11 mouse cellular contexts compared by ENCODE assay signal in genomic region chr17:27032328-27032727, GRCm38 (mm10). TPM values are rescaled to one million over a fixed set of nuclear protein-coding genes. Genes with fewer than 3 reads are reported as not detected.
DNase-seq lines count a peak whose midpoint lies in the region; ATAC-seq and TF ChIP-seq lines count a peak whose summit lies in the region.
"Had no signal": no experiment of that assay in that cellular context is flagged by ENCODE, and none has a peak within 500 bp of the region (broad histone marks: within the 10 kb centered on the region; RNA-seq: fewer than 3 reads in every experiment).

No protein-coding gene starts in this region.

- no peak for DNase-seq in heart, adult 8-10 months (ENCODE audit: low spot score)
- DNase-seq in stomach, postnatal 0 days (ENCODE audit: low spot score) = no peak
- no peak for DNase-seq in layer of hippocampus, postnatal 14 days (ENCODE audit: low spot score in 2 of 2)
- no peak for DNase-seq in gastrocnemius, adult 18-20 months (ENCODE audit: low spot score)

- 51% methylated on average over 7 of the region's 7 CpGs for WGBS in heart, embryonic 15.5 days
- 53% methylated on average over 7 of the region's 7 CpGs for WGBS in stomach, embryonic 14.5 days
- WGBS in stomach, postnatal 0 days = 45% methylated on average over 7 of the region's 7 CpGs
- WGBS in intestine, embryonic 16.5 days = 47% methylated on average over 7 of the region's 7 CpGs
- 62% methylated on average over 7 of the region's 7 CpGs for WGBS in olfactory bulb, adult 2 months

- TF ChIP-seq EP300 in stomach, postnatal 0 days (optimal IDR thresholded peaks at IDR 0.05) = no peak

- no peaks in the 10 kb centered on the region for H3K27me3 ChIP-seq in heart, embryonic 15.5 days
- no peaks in the 10 kb centered on the region for H3K27me3 ChIP-seq in stomach, embryonic 14.5 days (ENCODE audit: control insufficient read depth, insufficient read depth, low read length)
- no peaks in the 10 kb centered on the region for H3K27me3 ChIP-seq in stomach, postnatal 0 days (ENCODE audit: control insufficient read depth, insufficient read depth, low read length)
- H3K27me3 ChIP-seq in intestine, embryonic 16.5 days (replicated peaks; ENCODE audit: control insufficient read depth, insufficient read depth, low read length) = no peaks in the 10 kb centered on the region
- H3K27me3 ChIP-seq: embryonic facial prominence, embryonic 15.5 days; lung, embryonic 15.5 days had no signal

- H3K9me3 ChIP-seq in heart, embryonic 15.5 days (replicated peaks) = no peaks in the 10 kb centered on the region
- H3K9me3 ChIP-seq in stomach, embryonic 14.5 days (ENCODE audit: control insufficient read depth, low read depth, low read length) = no peaks in the 10 kb centered on the region
- H3K9me3 ChIP-seq in stomach, postnatal 0 days (ENCODE audit: control insufficient read depth, low read length) = no peaks in the 10 kb centered on the region
- H3K9me3 ChIP-seq in intestine, embryonic 16.5 days (ENCODE audit: control insufficient read depth, low read length) = no peaks in the 10 kb centered on the region
- H3K9me3 ChIP-seq: embryonic facial prominence, embryonic 15.5 days; lung, embryonic 15.5 days had no signal

- no peak for ATAC-seq in heart, embryonic 15.5 days (replicated peaks; ENCODE audit: insufficient number of reproducible peaks, insufficient read depth, low FRiP score, low read depth)
- ATAC-seq in stomach, embryonic 14.5 days (ENCODE audit: insufficient number of reproducible peaks, insufficient read depth, low FRiP score, low read depth) = no peak
- ATAC-seq in stomach, postnatal 0 days (ENCODE audit: low FRiP score, low TSS enrichment) = no peak
- ATAC-seq in intestine, embryonic 16.5 days = no peak
- ATAC-seq: inflammation-experienced regulatory T-cells, adult 6 months had no signal

- peak overlapping the region; percentile 57 for H3K4me2 ChIP-seq in heart, embryonic 15.5 days
- H3K4me2 ChIP-seq in stomach, embryonic 14.5 days (replicated peaks; ENCODE audit: low read depth, low read length) = 0 out of 2 replicates have a peak overlapping the region, but pooled peaks have one; percentile 25
- no peak overlapping the region for H3K4me2 ChIP-seq in stomach, postnatal 0 days (replicated peaks; ENCODE audit: low read depth)
- peak overlapping the region; percentile 40; the same call in 1 of the 2 replicates for H3K4me2 ChIP-seq in intestine, embryonic 16.5 days (ENCODE audit: low read depth, low read length)

- no peak for TF ChIP-seq CTCF in stomach, postnatal 0 days (IDR thresholded peaks at IDR 0.05; ENCODE audit: low read depth)
- no peak for TF ChIP-seq CTCF in olfactory bulb, adult 2 months (IDR thresholded peaks at IDR 0.05; ENCODE audit: insufficient read depth, low read depth, low read length)

- peaks cover 21% of the 10 kb centered on the region for H3K4me1 ChIP-seq in heart, embryonic 15.5 days (replicated peaks)
- H3K4me1 ChIP-seq in stomach, embryonic 14.5 days (ENCODE audit: control insufficient read depth, insufficient read depth, low read length) = peaks cover 9% of the 10 kb centered on the region; the same call in 1 of the 2 replicates
- H3K4me1 ChIP-seq in stomach, postnatal 0 days (replicated peaks; ENCODE audit: control insufficient read depth, insufficient read depth) = peaks cover 3% of the 10 kb centered on the region
- peaks cover 17% of the 10 kb centered on the region for H3K4me1 ChIP-seq in intestine, embryonic 16.5 days (ENCODE audit: control insufficient read depth, insufficient read depth, low read length)
- peaks cover 13% of the 10 kb centered on the region for H3K4me1 ChIP-seq in olfactory bulb, adult 2 months (ENCODE audit: control insufficient read depth, insufficient read depth, low read length)

- H3K27ac ChIP-seq in heart, embryonic 15.5 days = no peak overlapping the region
- H3K27ac ChIP-seq in stomach, embryonic 14.5 days (ENCODE audit: low read length) = no peak overlapping the region
- no peak overlapping the region for H3K27ac ChIP-seq in stomach, postnatal 0 days (replicated peaks)
- H3K27ac ChIP-seq in intestine, embryonic 16.5 days (ENCODE audit: low read length) = no peak overlapping the region
- no peak overlapping the region for H3K27ac ChIP-seq in olfactory bulb, adult 2 months (ENCODE audit: insufficient read depth, low read depth, low read length)
- H3K27ac ChIP-seq: embryonic facial prominence, embryonic 15.5 days; lung, embryonic 15.5 days had no signal

- H3K36me3 ChIP-seq in heart, embryonic 15.5 days = no peaks in the 10 kb centered on the region
- H3K36me3 ChIP-seq in stomach, embryonic 14.5 days (ENCODE audit: control insufficient read depth, insufficient read depth, low read length) = no peaks in the 10 kb centered on the region
- no peaks in the 10 kb centered on the region for H3K36me3 ChIP-seq in stomach, postnatal 0 days (ENCODE audit: control insufficient read depth, insufficient read depth, low read length)
- no peaks in the 10 kb centered on the region for H3K36me3 ChIP-seq in intestine, embryonic 16.5 days (ENCODE audit: control insufficient read depth, insufficient read depth, low read length)
- H3K36me3 ChIP-seq: embryonic facial prominence, embryonic 15.5 days; lung, embryonic 15.5 days had no signal

- peak overlapping the region; percentile 31; the same call in 1 of the 2 replicates for H3K4me3 ChIP-seq in heart, embryonic 15.5 days
- H3K4me3 ChIP-seq in stomach, embryonic 14.5 days (ENCODE audit: low read depth, low read length) = no peak overlapping the region
- H3K4me3 ChIP-seq in stomach, postnatal 0 days (ENCODE audit: low read depth, low read length) = no peak overlapping the region
- H3K4me3 ChIP-seq in intestine, embryonic 16.5 days (ENCODE audit: low read length) = no peak overlapping the region
- H3K4me3 ChIP-seq in olfactory bulb, adult 2 months (ENCODE audit: insufficient read depth, low read depth, low read length) = peak overlapping the region; percentile 12
- H3K4me3 ChIP-seq: embryonic facial prominence, embryonic 15.5 days; lung, embryonic 15.5 days had no signal

- H3K9ac ChIP-seq in heart, embryonic 15.5 days = 0 out of 2 replicates have a peak overlapping the region, but pooled peaks have one; percentile 25
- no peak overlapping the region for H3K9ac ChIP-seq in stomach, embryonic 14.5 days (replicated peaks; ENCODE audit: low read depth, low read length)
- H3K9ac ChIP-seq in stomach, postnatal 0 days (ENCODE audit: low read length) = no peak overlapping the region
- H3K9ac ChIP-seq in intestine, embryonic 16.5 days (ENCODE audit: low read depth, low read length) = no peak overlapping the region
- H3K9ac ChIP-seq: embryonic facial prominence, embryonic 15.5 days; lung, embryonic 15.5 days had no signal

- TF ChIP-seq POLR2A in olfactory bulb, adult 2 months (IDR thresholded peaks at IDR 0.05; ENCODE audit: insufficient read depth, low read depth, low read length) = no peak

RNA-seq across cellular contexts. Expression of gene Bak1, which starts 3.5 kb away (rescaled TPM):
- 4.7 and 5.7 TPM in 2 replicates for polyA plus RNA-seq in heart, embryonic 15.5 days (2015; fragmentation: Nextera tagmentation; extraction: Ambion mirVana)
- 10 to 100 TPM; 11.0 to 15.9 (median 13.7) TPM for total RNA-seq in heart, adult 8-10 months (2022)
- polyA plus RNA-seq in stomach, embryonic 14.5 days (2014; fragmentation: Nextera tagmentation; extraction: Ambion mirVana) = 8.6 and 10.4 TPM in 2 replicates
- polyA plus RNA-seq in stomach, postnatal 0 days (2015; fragmentation: Nextera tagmentation; extraction: Ambion mirVana) = 3.5 and 3.6 TPM in 2 replicates
- 8.5 and 10.3 TPM in 2 replicates for polyA plus RNA-seq in intestine, embryonic 16.5 days (2015; fragmentation: Nextera tagmentation; extraction: Ambion mirVana)
- not detected in 2 replicates for polyA plus RNA-seq in olfactory bulb, adult 2 months (2012; ENCODE audit: insufficient read depth, insufficient read length, low replicate concordance, missing spikeins)
- 10 to 100 TPM; 23.8 to 25.0 TPM for total RNA-seq in layer of hippocampus, postnatal 14 days (2021)
- total RNA-seq in gastrocnemius, adult 18-20 months (2021) = 10 to 100 TPM; 18.0 to 20.0 TPM

RNA-seq across cellular contexts. Expression of gene Itpr3, which starts 24.8 kb away (rescaled TPM):
- 1.4 and 2.8 TPM in 2 replicates for polyA plus RNA-seq in heart, embryonic 15.5 days (2015; fragmentation: Nextera tagmentation; extraction: Ambion mirVana)
- 1 to 10 TPM; 5.0 to 8.7 (median 6.8) TPM for total RNA-seq in heart, adult 8-10 months (2022)
- polyA plus RNA-seq in stomach, embryonic 14.5 days (2014; fragmentation: Nextera tagmentation; extraction: Ambion mirVana) = 11.5 and 13.3 TPM in 2 replicates
- polyA plus RNA-seq in stomach, postnatal 0 days (2015; fragmentation: Nextera tagmentation; extraction: Ambion mirVana) = 5.9 and 6.6 TPM in 2 replicates
- 12.1 and 16.5 TPM in 2 replicates for polyA plus RNA-seq in intestine, embryonic 16.5 days (2015; fragmentation: Nextera tagmentation; extraction: Ambion mirVana)
- polyA plus RNA-seq in olfactory bulb, adult 2 months (2012; ENCODE audit: insufficient read depth, insufficient read length, low replicate concordance, missing spikeins) = not detected in 2 replicates
- total RNA-seq in layer of hippocampus, postnatal 14 days (2021) = 1 to 10 TPM; 2.3 to 5.3 TPM
- 1 to 10 TPM; 1.4 to 2.2 TPM for total RNA-seq in gastrocnemius, adult 18-20 months (2021)

RNA-seq across cellular contexts. Expression of gene Zbtb9, which starts 59.4 kb away (rescaled TPM):
- 8.3 and 10.2 TPM in 2 replicates for polyA plus RNA-seq in heart, embryonic 15.5 days (2015; fragmentation: Nextera tagmentation; extraction: Ambion mirVana)
- total RNA-seq in heart, adult 8-10 months (2022) = 1 to 10 TPM in 3 of 4 experiments, not detected in 1; 1.5 to 3.4 (median 2.2) TPM
- 9.8 and 10.5 TPM in 2 replicates for polyA plus RNA-seq in stomach, embryonic 14.5 days (2014; fragmentation: Nextera tagmentation; extraction: Ambion mirVana)
- polyA plus RNA-seq in stomach, postnatal 0 days (2015; fragmentation: Nextera tagmentation; extraction: Ambion mirVana) = 6.9 and 7.8 TPM in 2 replicates
- polyA plus RNA-seq in intestine, embryonic 16.5 days (2015; fragmentation: Nextera tagmentation; extraction: Ambion mirVana) = 13.8 and 14.8 TPM in 2 replicates
- 109 TPM in 1 of 2 replicates, not detected in the other for polyA plus RNA-seq in olfactory bulb, adult 2 months (2012; ENCODE audit: insufficient read depth, insufficient read length, low replicate concordance, missing spikeins)
- 10 to 100 TPM; 11.7 to 14.1 TPM for total RNA-seq in layer of hippocampus, postnatal 14 days (2021)
- total RNA-seq in gastrocnemius, adult 18-20 months (2021) = under 1 TPM; 0.66 TPM

Comparison
In these comparisons a context has a peak if more than half of its experiments do, and no peak if none do; other contexts are left out.
1. H3K4me3 ChIP-seq: peak in heart, embryonic 15.5 days (single experiment) and olfactory bulb, adult 2 months (single experiment); none in stomach, embryonic 14.5 days (single experiment), stomach, postnatal 0 days (single experiment) and intestine, embryonic 16.5 days (single experiment).